In the genomic region with DNA sequence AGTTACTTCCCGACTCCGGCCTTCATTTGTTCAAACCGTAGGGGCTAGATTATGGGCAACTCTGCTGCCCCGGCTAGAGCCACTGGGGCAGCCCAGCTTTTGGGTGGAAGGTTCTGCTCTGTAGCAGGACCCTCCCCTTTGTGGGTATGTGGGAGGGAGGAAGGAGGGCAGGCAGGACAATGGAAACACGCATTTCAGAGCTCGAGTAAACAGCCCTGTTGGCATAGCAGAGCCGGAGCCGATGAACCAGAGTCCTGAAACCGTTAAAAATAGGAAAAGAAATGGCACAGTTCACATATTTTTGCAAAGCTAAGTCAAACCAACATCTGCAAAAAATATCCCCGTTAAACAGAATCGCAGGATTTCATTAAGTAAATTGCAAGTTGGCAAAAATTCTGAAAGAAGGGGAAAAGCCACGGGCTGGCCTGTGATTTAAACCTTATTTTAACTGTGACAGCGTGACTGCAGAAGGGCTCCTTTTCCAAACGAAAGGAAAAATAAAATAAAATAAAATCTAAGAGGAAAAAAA, we compare ENCODE assay signal across 11 mouse cellular contexts. TPM values are rescaled to one million over a fixed set of nuclear protein-coding genes. Genes with fewer than 3 reads are reported as not detected.
DNase-seq lines count a peak whose midpoint lies in the region; ATAC-seq lines count a peak whose summit lies in the region.
"Had no signal": no experiment of that assay in that cellular context is flagged by ENCODE, and none has a peak within 500 bp of the region (broad histone marks: within the 10 kb centered on the region; RNA-seq: fewer than 3 reads in every experiment).

No protein-coding gene starts in this region.

- H3K4me1 ChIP-seq in forebrain, embryonic 10.5 days = peaks cover 95% of the 10 kb centered on the region
- peaks cover 33% of the 10 kb centered on the region for H3K4me1 ChIP-seq in forebrain, embryonic 16.5 days (replicated peaks; ENCODE audit: control insufficient read depth, insufficient read depth, low read length)
- H3K4me1 ChIP-seq in hindbrain, embryonic 13.5 days (replicated peaks) = peaks cover 53% of the 10 kb centered on the region
- H3K4me1 ChIP-seq in hindbrain, embryonic 16.5 days (ENCODE audit: control insufficient read depth, insufficient read depth, low read depth, low read length) = peaks cover 10% of the 10 kb centered on the region

- ATAC-seq in forebrain, embryonic 16.5 days = no peak
- ATAC-seq in hindbrain, embryonic 13.5 days (ENCODE audit: low FRiP score) = no peak
- ATAC-seq in hindbrain, embryonic 16.5 days = no peak

- peak overlapping the region; percentile 7; the same call in 1 of the 2 replicates for H3K4me3 ChIP-seq in forebrain, embryonic 10.5 days
- H3K4me3 ChIP-seq in forebrain, embryonic 16.5 days (replicated peaks; ENCODE audit: low read length) = no peak overlapping the region
- H3K4me3 ChIP-seq in hindbrain, embryonic 13.5 days = no peak overlapping the region
- no peak overlapping the region for H3K4me3 ChIP-seq in hindbrain, embryonic 16.5 days (ENCODE audit: low read length)

- no peak overlapping the region for H3K9ac ChIP-seq in forebrain, embryonic 16.5 days (replicated peaks; ENCODE audit: low read depth, low read length)
- H3K9ac ChIP-seq in hindbrain, embryonic 13.5 days = no peak overlapping the region
- no peak overlapping the region for H3K9ac ChIP-seq in hindbrain, embryonic 16.5 days (ENCODE audit: low read depth, low read length)
- H3K9ac ChIP-seq: liver, embryonic 14.5 days had no signal

- H3K36me3 ChIP-seq in forebrain, embryonic 10.5 days (replicated peaks) = peaks cover 29% of the 10 kb centered on the region
- H3K36me3 ChIP-seq in forebrain, embryonic 16.5 days (ENCODE audit: control insufficient read depth, insufficient read depth) = no peaks in the 10 kb centered on the region
- no peaks in the 10 kb centered on the region for H3K36me3 ChIP-seq in hindbrain, embryonic 13.5 days
- no peaks in the 10 kb centered on the region for H3K36me3 ChIP-seq in hindbrain, embryonic 16.5 days (ENCODE audit: control insufficient read depth, insufficient read depth, low read length)

- WGBS in forebrain, embryonic 10.5 days = 40% methylated on average over 14 of the region's 14 CpGs
- whole genome bisulfite sequencing in forebrain, embryonic 16.5 days = 20% methylated on average over 14 of the region's 14 CpGs
- WGBS in hindbrain, embryonic 13.5 days = 39% methylated on average over 14 of the region's 14 CpGs
- 48% methylated on average over 14 of the region's 14 CpGs for WGBS in hindbrain, embryonic 16.5 days

- H3K9me3 ChIP-seq in forebrain, embryonic 10.5 days = no peaks in the 10 kb centered on the region
- no peaks in the 10 kb centered on the region for H3K9me3 ChIP-seq in forebrain, embryonic 16.5 days (ENCODE audit: control insufficient read depth, low read length)
- no peaks in the 10 kb centered on the region for H3K9me3 ChIP-seq in hindbrain, embryonic 13.5 days
- H3K9me3 ChIP-seq in hindbrain, embryonic 16.5 days (ENCODE audit: control insufficient read depth, low read length) = no peaks in the 10 kb centered on the region

- H3K4me2 ChIP-seq in forebrain, embryonic 16.5 days (ENCODE audit: low read length) = no peak overlapping the region
- no peak overlapping the region for H3K4me2 ChIP-seq in hindbrain, embryonic 13.5 days
- no peak overlapping the region for H3K4me2 ChIP-seq in hindbrain, embryonic 16.5 days (ENCODE audit: low read length)

- no peak for DNase-seq in forebrain, embryonic 10.5 days (ENCODE audit: extremely low spot score, low spot score)
- DNase-seq in retina, postnatal 1 day = peak; percentile 51
- no peak for DNase-seq in retina, embryonic 14.5 days (ENCODE audit: low spot score)
- no peak for DNase-seq in ovary, postnatal 36 days (ENCODE audit: low spot score)
- no peak for DNase-seq in left cerebral cortex, adult 18-20 months (ENCODE audit: low spot score in 2 of 2)
- DNase-seq: adrenal gland, adult 2 months; cerebellum, adult 2 months had no signal

- H3K27me3 ChIP-seq in forebrain, embryonic 10.5 days (ENCODE audit: poor library complexity, severe bottlenecking) = no peaks in the 10 kb centered on the region
- H3K27me3 ChIP-seq in forebrain, embryonic 16.5 days (replicated peaks; ENCODE audit: control insufficient read depth, insufficient read depth, low read length) = no peaks in the 10 kb centered on the region
- 0 out of 2 replicates have a peak, but pooled peaks cover under 1% of the 10 kb centered on the region for H3K27me3 ChIP-seq in hindbrain, embryonic 13.5 days
- no peaks in the 10 kb centered on the region for H3K27me3 ChIP-seq in hindbrain, embryonic 16.5 days (replicated peaks; ENCODE audit: control insufficient read depth, insufficient read depth, low read length)

- peak overlapping the region; percentile 81 for H3K27ac ChIP-seq in forebrain, embryonic 10.5 days
- no peak overlapping the region; the same call in 1 of the 2 replicates for H3K27ac ChIP-seq in forebrain, embryonic 16.5 days (ENCODE audit: low read length)
- H3K27ac ChIP-seq in hindbrain, embryonic 13.5 days = 0 out of 2 replicates have a peak overlapping the region, but pooled peaks have one; percentile 18
- no peak overlapping the region for H3K27ac ChIP-seq in hindbrain, embryonic 16.5 days (ENCODE audit: low read depth, low read length)
- H3K27ac ChIP-seq: liver, embryonic 14.5 days had no signal

RNA-seq across cellular contexts. Expression of gene Smad6, which starts 48.1 kb away (rescaled TPM):
- polyA plus RNA-seq in forebrain, embryonic 10.5 days (2016; fragmentation: Nextera tagmentation; extraction: Ambion mirVana) = 3.6 and 3.7 TPM in 2 replicates
- polyA plus RNA-seq in forebrain, embryonic 16.5 days (2015; fragmentation: Nextera tagmentation; extraction: Ambion mirVana) = 1.5 and 1.6 TPM in 2 replicates
- 2.3 and 2.8 TPM in 2 replicates for polyA plus RNA-seq in hindbrain, embryonic 13.5 days (2015; fragmentation: Nextera tagmentation; extraction: Ambion mirVana)
- polyA plus RNA-seq in hindbrain, embryonic 16.5 days (2015; fragmentation: Nextera tagmentation; extraction: Ambion mirVana) = 1.4 and 1.6 TPM in 2 replicates
- total RNA-seq in left cerebral cortex, adult 18-20 months (2021) = 1 to 10 TPM; 2.1 to 2.5 TPM

Comparison
In these comparisons a context has a peak if more than half of its experiments do, and no peak if none do; other contexts are left out.
1. H3K27ac ChIP-seq: peak in forebrain, embryonic 10.5 days (single experiment) and hindbrain, embryonic 13.5 days (single experiment); none in forebrain, embryonic 16.5 days (single experiment) and hindbrain, embryonic 16.5 days (single experiment).